Mouse (Mus musculus) CD8-positive naive resting alpha-beta T cell, adult 2 months (primary cell): ENCODE results near the gene Gadd45b.

ENCODE experiments used
- DNase-seq, 2 experiments: peaks; one replicate each; pipeline ENCODE4 v3.0.0; 2022; ENCODE audit warnings: low read depth in 2 of 2, low spot score in 2 of 2

Gadd45b gene

GRCm38 (mm10) chr10:80981564-80982112, 51.8 kb downstream of the Gadd45b start:
- DNase-seq: no peak
